Mouse (Mus musculus) ES-E14 (cell line): Measurements from ENCODE around the gene Gstt1.

ENCODE experiments used
- MAFK ChIP-seq: IDR thresholded peaks from 2 replicates; pipeline ENCODE4 v1.6.1; 2014; ENCODE audit warnings: mild to moderate bottlenecking, low read depth, low read length, inconsistent platforms; ENCODE audit not compliant: insufficient read depth
- ZNF384 ChIP-seq: IDR thresholded peaks from 2 replicates; pipeline ENCODE4 v1.6.1; 2012; ENCODE audit warnings: low read depth, low read length, inconsistent platforms

GRCm38 (mm10) chr10:75760311-75760710, 38.1 kb downstream of the Gstt1 start:
- no peak for TF ChIP-seq MAFK
- TF ChIP-seq ZNF384 = no peak
